Mouse (Mus musculus) lung, adult 2 months (tissue): Measurements from ENCODE around the gene Lpar1. TPM values are rescaled to one million over a fixed set of nuclear protein-coding genes. Genes with fewer than 3 reads are reported as not detected.
A peak's percentile ranks its signal among the peaks of the same experiment; 100 is the strongest.

Experiments used
- DNase-seq: peaks from one replicate; pipeline ENCODE4 v3.0.0; 2022
- H3K4me1 ChIP-seq: fragments of 200-500 bp; 2 replicates; pipeline ENCODE4 v1.6.1; 2011; ENCODE audit warnings: low read length; ENCODE audit not compliant: control insufficient read depth, insufficient read depth
- H3K4me3 ChIP-seq: fragments of 200-500 bp; replicated peaks from 2 replicates; pipeline ENCODE3; 2011; ENCODE audit warnings: low read depth, mild to moderate bottlenecking, control low read depth, low read length; ENCODE audit errors: extremely low read depth
- CTCF ChIP-seq: fragments of 200-500 bp; IDR thresholded peaks from 2 replicates; pipeline ENCODE4 v1.5.1; 2011; ENCODE audit warnings: mild to moderate bottlenecking, low read length, control low read depth; ENCODE audit not compliant: insufficient read depth
- POLR2A ChIP-seq: fragments of 200-500 bp; IDR thresholded peaks from 2 replicates; pipeline ENCODE4 v1.6.1; 2011; ENCODE audit warnings: low read depth, mild to moderate bottlenecking, control low read depth, low read length, borderline replicate concordance; ENCODE audit errors: extremely low read depth
- WGBS: fragments of 180-500 bp; shearing (Covaris S2); methylation state at CpG from one replicate; pipeline ENCODE4 v1.1.7; 2018; 5-methylcytosine and 5-hydroxymethylcytosine counted together
- polyA plus RNA-seq: library from polyadenylated mRNA; depleted of rRNA; stranded (reverse); fragments of >200 nt; gene quantifications from 2 replicates; pipeline ENCODE4 v1.2.3, GENCODE M21; 2012; rRNA removed

Lpar1 gene
- polyA plus RNA-seq, result 27.8 and 29.0 TPM in 2 replicates

DNA sequence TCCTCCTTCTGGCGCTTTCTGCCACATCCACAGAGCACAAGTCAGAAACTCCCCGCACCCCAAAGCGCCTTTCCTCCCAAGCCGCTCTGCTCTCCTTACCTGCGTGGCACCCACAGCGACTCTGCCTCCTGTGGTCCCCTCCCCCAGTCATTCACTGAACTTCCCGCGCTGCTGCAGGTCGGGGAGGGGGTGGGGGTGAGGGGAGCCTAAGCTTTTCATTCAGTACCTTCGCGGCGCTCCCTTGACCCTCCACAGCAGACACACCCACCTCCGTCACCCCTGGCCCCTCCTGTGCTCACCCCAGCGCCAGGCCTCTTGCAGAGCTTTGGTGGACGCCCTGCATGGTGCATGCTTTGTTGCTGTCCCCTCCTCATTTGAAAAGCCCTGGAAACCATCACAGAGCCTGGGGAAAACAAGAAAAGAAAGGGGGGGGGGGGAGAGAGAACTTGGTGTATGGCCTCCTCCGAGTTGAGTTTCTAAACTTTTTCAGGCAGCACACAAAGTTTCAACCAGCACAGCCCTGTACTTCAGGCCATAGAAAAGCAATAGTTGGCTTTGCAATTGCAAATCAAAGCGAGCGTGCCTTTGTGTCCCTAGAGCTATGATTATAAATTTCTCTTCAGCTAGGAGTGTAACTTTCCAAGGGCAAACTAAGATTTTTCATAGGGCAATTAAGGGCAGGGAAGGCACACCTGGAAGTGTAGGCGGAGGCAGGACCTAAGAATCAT, at the start of gene Lpar1:
TSS of gene Lpar1 (minus strand) at position 268 of the 728 bp plus-strand sequence.
- Histone ChIP-seq H3K4me3 (peak within 1 kb of the TSS; percentile 53), H3K4me1 (no peaks in the 10 kb centered on the region; the same call in 1 of the 2 replicates)
- DNase-seq, result no peak
- 18% methylated on average over 19 of the region's 19 CpGs for WGBS
- TF ChIP-seq CTCF (no peak), POLR2A (no peak)

DNA sequence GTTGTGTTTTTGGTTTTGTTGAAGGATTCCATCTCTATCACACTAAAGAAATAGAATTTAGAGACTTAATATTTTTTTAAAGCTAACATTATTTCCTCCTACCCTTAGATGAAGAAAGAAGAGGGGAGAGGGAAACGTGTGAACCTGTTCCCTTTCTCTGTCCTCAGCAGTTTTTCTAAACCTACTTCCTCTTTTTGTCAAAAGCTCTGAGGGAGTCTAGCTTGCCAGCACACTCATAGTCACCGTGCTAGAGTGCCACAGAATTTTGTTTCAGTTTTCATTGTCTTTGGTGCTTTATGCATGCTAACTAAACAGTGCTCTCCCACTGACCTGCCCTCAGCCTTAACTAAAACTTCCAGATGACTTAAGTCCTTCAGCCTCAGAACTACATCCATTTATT, 32.2 kb upstream of the Lpar1 start:
- TF ChIP-seq CTCF, result no peak
- TF ChIP-seq POLR2A, result no peak
- H3K4me1 ChIP-seq, result no peaks in the 10 kb centered on the region
- 5% methylated on average over 2 of the region's 2 CpGs for WGBS
- no peak for DNase-seq
- no peak overlapping the region for H3K4me3 ChIP-seq

DNA sequence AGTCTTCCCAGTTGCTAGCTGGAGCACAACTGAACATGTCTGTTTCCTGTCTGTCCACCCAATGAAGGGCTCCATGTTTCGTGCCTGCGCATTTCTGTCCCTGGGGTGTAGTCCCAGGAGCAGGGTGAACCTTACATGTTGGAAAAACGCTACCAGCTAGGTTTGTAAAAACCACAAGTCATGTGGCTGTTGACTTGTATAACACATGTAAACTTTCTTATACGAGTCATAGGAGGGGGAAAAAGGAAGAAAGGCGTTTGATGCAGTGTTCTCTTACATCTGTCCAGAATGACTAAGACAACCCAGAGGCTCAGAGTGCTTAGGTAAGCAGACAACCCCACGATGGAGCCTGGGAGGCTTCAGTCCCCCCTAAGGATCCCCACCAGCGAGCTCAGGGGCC, 27.5 kb upstream of the Lpar1 start:
- DNase-seq, result no peak
- no peaks in the 10 kb centered on the region for H3K4me1 ChIP-seq
- no peak for TF ChIP-seq POLR2A
- no peak for TF ChIP-seq CTCF
- no peak overlapping the region for H3K4me3 ChIP-seq
- 65% methylated on average over 7 of the region's 7 CpGs for WGBS

- WGBS, result 66% methylated on average over 5 of the region's 5 CpGs
- H3K4me1 ChIP-seq, result no peaks in the 10 kb centered on the region
- H3K4me3 ChIP-seq, result no peak overlapping the region
- TF ChIP-seq POLR2A, result no peak
- TF ChIP-seq CTCF, result no peak
- no peak for DNase-seq
Measured at GRCm38 (mm10) chr4:58580516-58580915, 26.8 kb upstream of the Lpar1 start.

DNA sequence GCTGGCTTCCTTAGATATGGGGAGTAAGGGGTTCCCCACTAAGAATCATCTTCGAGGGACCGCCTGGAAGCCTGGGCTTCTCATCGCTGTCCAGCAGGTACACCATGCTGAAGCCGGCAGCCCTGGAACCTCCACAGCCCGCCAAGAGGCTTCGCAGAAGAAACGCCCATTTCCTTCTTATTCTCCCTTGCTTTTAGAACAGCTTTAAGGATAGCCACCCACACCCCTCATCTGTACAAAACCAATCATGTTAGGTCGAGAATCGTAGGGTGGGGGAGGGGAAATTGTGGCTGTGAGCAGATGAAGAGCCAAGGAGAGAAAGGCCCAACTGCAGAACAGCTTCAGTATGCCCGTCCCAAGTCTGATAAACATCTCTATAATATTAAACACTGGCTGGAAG, 26.4 kb upstream of the Lpar1 start:
- no peak overlapping the region for H3K4me3 ChIP-seq
- 61% methylated on average over 10 of the region's 10 CpGs for WGBS
- TF ChIP-seq POLR2A, result no peak
- TF ChIP-seq CTCF, result no peak
- no peak for DNase-seq
- H3K4me1 ChIP-seq, result no peaks in the 10 kb centered on the region

DNA sequence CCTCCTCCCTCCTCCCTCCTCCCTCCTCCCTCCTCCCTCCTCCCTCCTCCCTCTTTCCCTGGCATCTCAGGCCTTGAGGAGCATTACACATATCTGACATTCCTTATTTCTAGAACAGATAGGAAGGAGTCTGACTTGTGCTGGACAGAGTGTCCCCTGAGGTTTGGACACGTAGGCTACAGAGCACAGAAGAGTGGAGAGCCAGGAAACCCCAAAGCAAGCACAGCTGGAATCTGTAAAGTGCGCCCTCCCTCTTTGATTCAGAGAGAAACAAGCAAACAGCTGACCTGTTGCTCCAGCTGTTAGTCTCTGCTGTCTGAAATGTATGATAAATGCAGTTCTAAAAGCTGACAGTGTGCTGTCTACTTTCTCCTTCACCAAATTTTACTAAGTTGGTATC, 24.8 kb upstream of the Lpar1 start:
- DNase-seq, result no peak
- TF ChIP-seq POLR2A (no peak), CTCF (no peak)
- no peaks in the 10 kb centered on the region for H3K4me1 ChIP-seq
- 36% methylated on average over 2 of the region's 2 CpGs for WGBS
- no peak overlapping the region for H3K4me3 ChIP-seq

DNA sequence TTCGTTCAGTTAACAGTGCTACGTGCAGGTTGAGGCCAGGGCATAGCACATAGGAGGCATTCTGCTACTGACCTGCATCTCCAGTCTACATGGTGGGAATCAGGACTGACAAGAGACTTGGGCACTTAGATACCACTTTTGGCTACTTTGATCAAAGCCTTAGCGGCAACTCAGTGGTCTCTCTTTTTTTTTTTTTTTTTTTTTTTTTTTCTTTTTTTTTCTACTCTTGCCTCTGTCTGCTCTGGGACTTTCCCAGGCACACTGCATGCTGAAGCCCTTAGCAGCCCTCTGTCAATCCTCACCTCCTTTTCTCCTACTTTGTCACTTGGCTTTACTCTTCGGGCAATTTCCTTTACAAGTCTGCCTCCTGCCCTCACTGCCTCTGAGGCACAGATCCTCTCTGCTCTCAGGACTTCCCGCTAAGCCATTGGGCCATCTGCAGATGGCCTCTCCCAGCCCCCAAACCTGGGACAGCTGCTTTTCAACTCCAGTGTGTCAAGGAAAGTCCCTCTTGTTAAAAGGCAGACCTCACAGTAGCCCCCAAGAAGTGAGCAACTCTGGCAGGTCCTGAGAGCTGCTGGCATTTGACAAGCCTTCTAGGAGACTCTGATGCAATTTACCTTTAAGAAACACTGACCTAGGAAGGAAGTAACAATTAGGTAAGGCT, 23.8 kb upstream of the Lpar1 start:
- no peak for DNase-seq
- TF ChIP-seq CTCF (no peak), POLR2A (no peak)
- H3K4me1 ChIP-seq, result no peaks in the 10 kb centered on the region
- H3K4me3 ChIP-seq, result no peak overlapping the region
- WGBS, result 41% methylated on average over 5 of the region's 5 CpGs

DNA sequence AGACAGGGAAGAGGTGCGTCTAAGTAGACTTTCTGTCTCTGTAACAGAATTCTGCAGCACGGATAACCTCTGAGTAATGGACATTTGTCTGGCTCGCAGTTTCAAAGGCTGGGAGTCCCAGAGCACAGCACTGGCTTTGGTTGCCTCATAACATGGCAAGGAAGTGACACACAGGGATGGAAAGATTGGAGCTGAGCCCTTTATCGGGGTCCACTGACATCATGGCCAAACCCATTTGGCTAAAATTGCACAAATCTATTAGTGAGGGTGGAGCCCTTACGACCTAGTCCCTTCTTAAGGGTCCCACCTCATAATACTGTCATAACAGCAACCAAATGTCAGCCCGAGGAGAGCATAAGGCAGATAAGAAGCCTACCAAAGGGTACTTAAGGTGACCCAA, 22.1 kb upstream of the Lpar1 start:
- H3K4me1 ChIP-seq, result no peaks in the 10 kb centered on the region
- no peak overlapping the region for H3K4me3 ChIP-seq
- no peak for TF ChIP-seq CTCF
- no peak for TF ChIP-seq POLR2A
- WGBS, result 72% methylated on average over 6 of the region's 6 CpGs
- DNase-seq, result no peak

GRCm38 (mm10) chr4:58574024-58574423, 20.3 kb upstream of the Lpar1 start:
- 58% methylated on average over 6 of the region's 6 CpGs for WGBS
- DNase-seq, result no peak
- no peak for TF ChIP-seq POLR2A
- TF ChIP-seq CTCF, result no peak
- no peak overlapping the region for H3K4me3 ChIP-seq
- no peaks in the 10 kb centered on the region for H3K4me1 ChIP-seq

GRCm38 (mm10) chr4:58572446-58572845, 18.7 kb upstream of the Lpar1 start:
- DNase-seq, result no peak
- 73% methylated on average over 2 of the region's 2 CpGs for WGBS
- Histone ChIP-seq H3K4me1 (no peaks in the 10 kb centered on the region), H3K4me3 (no peak overlapping the region)
- TF ChIP-seq POLR2A (no peak), CTCF (no peak)
